15 mouse cellular contexts compared by ENCODE assay signal in the genomic region with DNA sequence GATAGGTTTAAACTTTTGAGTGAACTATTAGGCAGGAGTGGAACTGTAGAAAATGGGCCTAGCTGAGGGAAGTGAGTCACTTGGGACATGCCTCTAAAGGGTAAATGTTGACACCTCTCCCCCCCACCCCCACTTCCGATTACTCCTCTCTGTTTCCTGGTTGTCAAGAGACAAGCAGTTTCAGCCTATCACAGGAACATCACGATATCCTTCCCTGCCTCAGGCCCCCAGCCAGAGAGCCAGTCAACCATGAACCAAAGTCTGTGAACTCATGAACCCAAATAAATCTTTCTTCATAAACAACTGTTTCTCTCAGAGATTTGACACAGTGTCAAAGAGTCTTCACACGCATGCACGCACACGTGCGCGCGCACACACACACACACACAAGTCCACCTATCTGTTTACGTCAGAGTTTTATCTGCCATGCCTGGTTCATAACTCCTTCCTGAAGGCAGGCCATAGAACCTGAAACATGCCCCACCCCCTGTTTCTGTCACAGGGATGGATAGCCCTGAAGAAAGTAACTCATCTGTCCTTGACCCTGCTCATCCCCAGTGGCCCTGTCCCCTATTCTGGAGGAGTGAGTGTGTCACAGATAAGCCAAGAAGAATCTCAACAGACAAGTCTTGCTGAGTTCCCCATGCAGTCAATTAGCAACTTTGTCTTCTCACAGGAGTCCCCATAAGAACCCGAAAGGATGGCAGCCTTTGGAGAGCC. TPM values are rescaled to one million over a fixed set of nuclear protein-coding genes. Genes with fewer than 3 reads are reported as not detected.
DNase-seq lines count a peak whose midpoint lies in the region; ATAC-seq lines count a peak whose summit lies in the region.
"Had no signal": no experiment of that assay in that cellular context is flagged by ENCODE, and none has a peak within 500 bp of the region (broad histone marks: within the 10 kb centered on the region; RNA-seq: fewer than 3 reads in every experiment).

No protein-coding gene starts in this region.

- ATAC-seq in forebrain, embryonic 11.5 days (replicated peaks; ENCODE audit: low FRiP score), result no peak
- no peak for ATAC-seq in forebrain, embryonic 16.5 days
- ATAC-seq in liver, embryonic 13.5 days (ENCODE audit: low read depth), result peak; percentile 38

- H3K9ac ChIP-seq in forebrain, embryonic 11.5 days (ENCODE audit: low read length), result no peak overlapping the region
- H3K9ac ChIP-seq in forebrain, embryonic 16.5 days (replicated peaks; ENCODE audit: low read depth, low read length), result no peak overlapping the region
- H3K9ac ChIP-seq in liver, embryonic 13.5 days, result no peak overlapping the region; the same call in 1 of the 2 replicates
- H3K9ac ChIP-seq: hindbrain, embryonic 15.5 days; limb, embryonic 15.5 days; midbrain, embryonic 12.5 days; neural tube, embryonic 13.5 days had no signal

- peak; percentile 42 for DNase-seq in forebrain, embryonic 11.5 days (ENCODE audit: low spot score)
- peak; percentile 59 to 71 for DNase-seq in B cell, adult 2 months
- peak; percentile 81 to 83 for DNase-seq in kidney, adult 8-10 months
- no peak for DNase-seq in liver, embryonic 13.5 days
- no peak for DNase-seq in left cerebral cortex, postnatal 25 days (ENCODE audit: low spot score in 2 of 2)
- DNase-seq in left cerebral cortex, postnatal 14 days (ENCODE audit: low spot score in 2 of 2), result no peak
- no peak for DNase-seq in right cerebral cortex, adult 2 months (ENCODE audit: low spot score in 2 of 2)
- DNase-seq: cerebellum, adult 11-12 months; layer of hippocampus, postnatal 36 days had no signal

- no peaks in the 10 kb centered on the region for H3K9me3 ChIP-seq in forebrain, embryonic 11.5 days (ENCODE audit: control insufficient read depth, low read length)
- no peaks in the 10 kb centered on the region for H3K9me3 ChIP-seq in forebrain, embryonic 16.5 days (ENCODE audit: control insufficient read depth, low read length)
- H3K9me3 ChIP-seq in liver, embryonic 13.5 days (replicated peaks), result no peaks in the 10 kb centered on the region
- H3K9me3 ChIP-seq: hindbrain, embryonic 15.5 days; limb, embryonic 15.5 days; midbrain, embryonic 12.5 days; neural tube, embryonic 13.5 days had no signal

- no peaks in the 10 kb centered on the region for H3K36me3 ChIP-seq in forebrain, embryonic 11.5 days (ENCODE audit: control insufficient read depth, insufficient read depth, low read length)
- no peaks in the 10 kb centered on the region for H3K36me3 ChIP-seq in forebrain, embryonic 16.5 days (ENCODE audit: control insufficient read depth, insufficient read depth)
- no peaks in the 10 kb centered on the region for H3K36me3 ChIP-seq in liver, embryonic 13.5 days
- H3K36me3 ChIP-seq: hindbrain, embryonic 15.5 days; limb, embryonic 15.5 days; midbrain, embryonic 12.5 days; neural tube, embryonic 13.5 days had no signal

- no peak overlapping the region for H3K4me2 ChIP-seq in forebrain, embryonic 11.5 days (ENCODE audit: low read depth, low read length, severe bottlenecking)
- H3K4me2 ChIP-seq in forebrain, embryonic 16.5 days (ENCODE audit: low read length), result no peak overlapping the region
- no peak overlapping the region for H3K4me2 ChIP-seq in liver, embryonic 13.5 days
- H3K4me2 ChIP-seq: heart, embryonic 11.5 days; hindbrain, embryonic 15.5 days; limb, embryonic 15.5 days; midbrain, embryonic 12.5 days; neural tube, embryonic 13.5 days had no signal

- H3K4me1 ChIP-seq in forebrain, embryonic 11.5 days (replicated peaks; ENCODE audit: control insufficient read depth, insufficient read depth, low read length), result peaks cover 12% of the 10 kb centered on the region; the same call in 1 of the 2 replicates
- peaks cover 10% of the 10 kb centered on the region; the same call in 1 of the 2 replicates for H3K4me1 ChIP-seq in forebrain, embryonic 16.5 days (replicated peaks; ENCODE audit: control insufficient read depth, insufficient read depth, low read length)
- peaks cover 57% of the 10 kb centered on the region for H3K4me1 ChIP-seq in liver, embryonic 13.5 days (replicated peaks)

- 86% methylated on average over 10 of the region's 10 CpGs for WGBS in forebrain, embryonic 11.5 days
- WGBS in forebrain, embryonic 16.5 days, result 86% methylated on average over 10 of the region's 10 CpGs
- 60% methylated on average over 10 of the region's 10 CpGs for WGBS in liver, embryonic 13.5 days (ENCODE audit: insufficient replicate concordance)

- H3K27ac ChIP-seq in forebrain, embryonic 11.5 days (ENCODE audit: low read depth, low read length), result no peak overlapping the region
- H3K27ac ChIP-seq in forebrain, embryonic 16.5 days (ENCODE audit: low read length), result no peak overlapping the region
- peak overlapping the region; percentile 58 for H3K27ac ChIP-seq in liver, embryonic 13.5 days
- H3K27ac ChIP-seq: hindbrain, embryonic 15.5 days; limb, embryonic 15.5 days; midbrain, embryonic 12.5 days; neural tube, embryonic 13.5 days had no signal

- intact Hi-C loops in left cerebral cortex, postnatal 25 days (cut with DNase I), result no loop called here
- intact Hi-C loops in left cerebral cortex, postnatal 14 days (cut with DNase I), result no loop called here

- no peaks in the 10 kb centered on the region for H3K27me3 ChIP-seq in forebrain, embryonic 11.5 days (ENCODE audit: control insufficient read depth, insufficient read depth, low read length)
- no peaks in the 10 kb centered on the region for H3K27me3 ChIP-seq in forebrain, embryonic 16.5 days (replicated peaks; ENCODE audit: control insufficient read depth, insufficient read depth, low read length)
- H3K27me3 ChIP-seq in liver, embryonic 13.5 days, result no peaks in the 10 kb centered on the region
- H3K27me3 ChIP-seq: hindbrain, embryonic 15.5 days; limb, embryonic 15.5 days; midbrain, embryonic 12.5 days; neural tube, embryonic 13.5 days had no signal

- H3K4me3 ChIP-seq in forebrain, embryonic 11.5 days (ENCODE audit: low read depth, low read length), result no peak overlapping the region
- no peak overlapping the region for H3K4me3 ChIP-seq in forebrain, embryonic 16.5 days (replicated peaks; ENCODE audit: low read length)
- no peak overlapping the region for H3K4me3 ChIP-seq in liver, embryonic 13.5 days (replicated peaks)
- H3K4me3 ChIP-seq: hindbrain, embryonic 15.5 days; limb, embryonic 15.5 days; midbrain, embryonic 12.5 days; neural tube, embryonic 13.5 days had no signal

RNA-seq across cellular contexts. Expression of a gene that starts 24.7 kb away (rescaled TPM):
- polyA plus RNA-seq in forebrain, embryonic 11.5 days (2014; fragmentation: Nextera tagmentation; extraction: Ambion mirVana), result 0.31 and 0.81 TPM in 2 replicates
- 4.9 and 6.9 TPM in 2 replicates for polyA plus RNA-seq in forebrain, embryonic 16.5 days (2015; fragmentation: Nextera tagmentation; extraction: Ambion mirVana)
- 1.3 and 1.8 TPM in 2 replicates for polyA plus RNA-seq in liver, embryonic 13.5 days (2015; fragmentation: Nextera tagmentation; extraction: Ambion mirVana)
- total RNA-seq in left cerebral cortex, postnatal 25 days (2021), result 10 to 100 TPM; 25.0 to 27.8 TPM
- total RNA-seq in left cerebral cortex, postnatal 14 days (2021), result 10 to 100 TPM; 33.7 to 39.1 TPM

RNA-seq across cellular contexts. Expression of a gene that starts 41.6 kb away (rescaled TPM):
- polyA plus RNA-seq in forebrain, embryonic 11.5 days (2014; fragmentation: Nextera tagmentation; extraction: Ambion mirVana), result 18.9 and 23.6 TPM in 2 replicates
- 26.0 and 26.1 TPM in 2 replicates for polyA plus RNA-seq in forebrain, embryonic 16.5 days (2015; fragmentation: Nextera tagmentation; extraction: Ambion mirVana)
- polyA plus RNA-seq in liver, embryonic 13.5 days (2015; fragmentation: Nextera tagmentation; extraction: Ambion mirVana), result 21.1 and 21.2 TPM in 2 replicates
- 10 to 100 TPM; 28.0 to 35.9 TPM for total RNA-seq in left cerebral cortex, postnatal 25 days (2021)
- total RNA-seq in left cerebral cortex, postnatal 14 days (2021), result 10 to 100 TPM; 25.4 to 34.8 TPM

RNA-seq across cellular contexts. Expression of a gene that starts 41.7 kb away (rescaled TPM):
- polyA plus RNA-seq in forebrain, embryonic 11.5 days (2014; fragmentation: Nextera tagmentation; extraction: Ambion mirVana), result 16.3 TPM in 2 replicates
- 15.0 and 16.3 TPM in 2 replicates for polyA plus RNA-seq in forebrain, embryonic 16.5 days (2015; fragmentation: Nextera tagmentation; extraction: Ambion mirVana)
- 15.5 and 18.6 TPM in 2 replicates for polyA plus RNA-seq in liver, embryonic 13.5 days (2015; fragmentation: Nextera tagmentation; extraction: Ambion mirVana)
- 10 to 100 TPM; 19.4 to 19.6 TPM for total RNA-seq in left cerebral cortex, postnatal 25 days (2021)
- total RNA-seq in left cerebral cortex, postnatal 14 days (2021), result 10 to 100 TPM; 13.3 to 14.3 TPM

Comparison
In these comparisons a context has a peak if more than half of its experiments do, and no peak if none do; other contexts are left out.
1. DNase-seq: peak in forebrain, embryonic 11.5 days (single experiment), B cell, adult 2 months (2 of 2) and kidney, adult 8-10 months (2 of 2); none in liver, embryonic 13.5 days (single experiment), left cerebral cortex, postnatal 25 days (0 of 2), left cerebral cortex, postnatal 14 days (0 of 2) and right cerebral cortex, adult 2 months (0 of 2).